Mouse (Mus musculus) A20 (cell line): ENCODE measurements around the gene Slco2b1.

Experiments
- DNase-seq: peaks from one replicate; pipeline ENCODE4 v3.0.0-alpha.2; 2011; ENCODE audit warnings: low read depth, low spot score

The Slco2b1 gene

DNA sequence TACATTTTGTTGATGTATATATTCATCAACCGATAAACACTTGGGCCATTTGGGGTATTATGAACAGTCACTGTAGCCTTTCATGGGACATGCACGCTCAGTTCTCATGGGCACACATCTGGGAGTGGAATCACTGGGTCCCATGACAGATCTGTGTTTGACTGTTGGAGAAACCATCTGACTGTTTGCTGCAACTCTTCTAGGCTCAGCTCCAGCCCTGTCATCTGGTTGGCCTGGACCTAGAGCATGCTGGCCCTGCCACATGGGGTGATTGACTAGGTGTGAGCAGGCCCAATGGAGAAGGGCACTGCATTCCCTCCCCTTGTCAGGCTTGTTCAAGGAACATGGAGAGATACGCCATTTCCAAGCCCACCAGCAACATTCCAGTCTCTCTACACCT is 17.2 kb downstream of the Slco2b1 start:
- no peak for DNase-seq

- no peak for DNase-seq
These were observed 17.8 kb downstream of the Slco2b1 start for GRCm38 (mm10) chr7:99693387-99693786.

DNA sequence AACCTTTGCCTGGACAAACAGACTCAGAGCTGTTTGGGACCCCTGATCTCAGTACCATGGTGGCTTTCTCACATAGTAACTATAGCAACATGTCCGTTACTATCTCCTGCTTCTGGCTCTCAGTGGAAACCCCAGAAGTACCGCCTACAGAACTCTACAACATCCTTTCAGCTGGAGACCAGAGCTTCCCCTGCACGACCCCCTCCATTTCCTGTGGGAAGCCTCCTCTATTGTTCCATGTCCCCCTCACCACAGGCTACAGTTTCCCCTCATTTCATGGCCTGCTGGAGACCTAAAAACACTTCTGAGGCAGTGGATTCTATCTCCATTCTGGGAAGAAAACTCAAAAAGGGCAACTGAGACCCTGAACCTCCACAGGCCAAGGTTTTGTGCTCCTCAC is 18.7 kb downstream of the Slco2b1 start:
- DNase-seq: no peak

DNA sequence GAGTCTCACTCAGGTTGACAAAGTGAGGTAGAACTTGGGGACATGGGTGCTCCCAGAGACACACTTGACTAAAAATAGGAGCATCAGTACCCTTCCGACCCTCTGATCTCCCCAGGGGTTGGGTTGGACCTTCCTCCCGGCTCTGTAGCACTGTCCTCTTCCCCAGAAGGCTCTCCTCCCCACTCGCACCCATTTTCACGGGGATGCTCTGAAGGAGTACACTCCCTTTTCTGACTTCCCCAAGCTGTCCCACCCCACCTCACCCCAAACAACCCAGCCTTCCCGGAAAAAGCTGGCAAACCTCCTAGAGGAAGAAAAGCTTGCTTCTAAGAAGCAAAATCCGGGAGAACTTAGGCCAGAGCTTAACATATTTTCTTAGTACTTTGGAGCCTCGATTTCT is 20.3 kb downstream of the Slco2b1 start:
- no peak for DNase-seq

GRCm38 (mm10) chr7:99684086-99684485 is 27.1 kb downstream of the Slco2b1 start:
- no peak for DNase-seq

- DNase-seq: no peak
These were observed 30.4 kb downstream of the Slco2b1 start for GRCm38 (mm10) chr7:99680771-99681170.

GRCm38 (mm10) chr7:99674890-99675289 is 36.2 kb downstream of the Slco2b1 start:
- DNase-seq: peak; percentile 92

GRCm38 (mm10) chr7:99674209-99674608 is 36.9 kb downstream of the Slco2b1 start:
- DNase-seq: peak; percentile 90

DNA sequence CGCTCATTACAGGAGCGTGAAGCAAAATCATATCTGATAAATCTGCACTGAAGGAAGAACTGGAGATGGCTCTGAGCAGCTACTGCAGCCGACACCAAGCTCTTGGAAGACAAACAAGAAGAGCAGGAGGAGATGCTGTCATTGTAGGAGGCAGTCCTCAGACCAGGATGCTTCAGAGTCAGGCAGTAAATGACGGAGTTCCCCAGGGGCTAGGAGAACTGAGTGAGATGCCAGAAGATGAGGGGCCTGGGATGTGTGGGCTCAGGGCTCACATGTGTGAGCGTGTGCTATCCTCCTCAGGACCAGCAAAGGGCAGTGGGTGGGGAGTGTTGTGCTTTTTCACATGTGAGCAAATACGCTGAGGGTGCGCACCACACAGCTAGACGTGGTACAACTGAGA is 38.0 kb downstream of the Slco2b1 start:
- DNase-seq: no peak

GRCm38 (mm10) chr7:99671544-99672435 is 39.4 kb downstream of the Slco2b1 start:
- no peak for DNase-seq

DNA sequence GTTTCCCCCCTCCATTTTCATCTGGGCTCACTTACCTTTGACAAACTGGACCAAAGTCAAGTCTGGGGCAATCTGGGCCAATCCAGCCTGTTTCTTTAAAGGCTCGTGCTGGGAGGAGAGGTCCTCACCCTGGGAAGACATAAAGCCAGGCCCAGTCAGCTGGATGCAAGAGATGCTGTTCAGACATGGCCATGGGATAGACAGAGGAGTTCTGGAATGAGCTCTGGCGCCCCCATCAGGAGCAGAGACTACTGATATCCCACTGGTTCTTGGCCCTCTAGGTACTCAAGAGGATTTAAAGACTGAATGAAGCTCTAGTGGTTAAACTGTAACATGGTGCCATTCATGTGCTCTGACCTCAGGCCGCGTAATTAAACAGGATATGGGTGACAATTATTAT is 40.2 kb downstream of the Slco2b1 start:
- no peak for DNase-seq

DNA sequence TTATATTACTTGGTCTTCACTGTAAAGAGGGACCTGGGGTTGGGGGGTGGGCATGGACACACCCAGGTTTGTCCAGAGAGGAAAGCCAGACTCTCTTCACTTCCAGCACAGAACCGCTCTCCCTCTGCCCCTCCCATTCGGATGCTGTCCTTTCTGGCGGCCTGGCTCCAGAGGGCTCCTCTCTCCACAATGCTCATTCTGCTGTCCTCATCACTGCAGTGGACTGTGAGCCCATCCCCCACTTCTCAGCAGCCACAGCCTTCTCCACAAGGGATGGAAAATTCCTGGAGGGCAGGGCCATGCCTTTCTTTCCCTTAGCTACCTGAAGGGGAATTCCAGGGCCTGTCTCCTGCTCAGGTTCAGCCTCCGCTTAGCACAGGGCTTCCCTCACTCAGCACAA is 42.3 kb downstream of the Slco2b1 start:
- no peak for DNase-seq

DNA sequence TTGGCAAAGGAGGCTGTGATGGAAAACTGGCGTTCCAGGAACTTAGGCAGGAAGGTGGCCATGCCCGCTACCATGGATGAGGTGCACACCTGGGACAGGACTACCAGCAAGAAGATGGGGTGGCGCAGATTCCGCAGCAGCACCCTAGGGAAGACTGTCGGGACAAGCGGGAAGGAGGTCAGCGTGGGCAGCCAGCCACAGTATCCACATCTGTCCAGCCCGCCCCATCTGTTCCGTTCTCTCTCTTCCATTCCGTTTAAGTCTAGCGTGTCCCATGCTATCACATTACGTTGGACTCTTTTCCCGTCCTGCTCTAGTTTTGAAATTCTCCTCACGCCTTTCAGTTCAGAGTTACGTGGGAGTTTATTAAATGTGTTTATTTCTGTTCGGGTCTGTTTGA is 44.0 kb downstream of the Slco2b1 start:
- DNase-seq: no peak

DNA sequence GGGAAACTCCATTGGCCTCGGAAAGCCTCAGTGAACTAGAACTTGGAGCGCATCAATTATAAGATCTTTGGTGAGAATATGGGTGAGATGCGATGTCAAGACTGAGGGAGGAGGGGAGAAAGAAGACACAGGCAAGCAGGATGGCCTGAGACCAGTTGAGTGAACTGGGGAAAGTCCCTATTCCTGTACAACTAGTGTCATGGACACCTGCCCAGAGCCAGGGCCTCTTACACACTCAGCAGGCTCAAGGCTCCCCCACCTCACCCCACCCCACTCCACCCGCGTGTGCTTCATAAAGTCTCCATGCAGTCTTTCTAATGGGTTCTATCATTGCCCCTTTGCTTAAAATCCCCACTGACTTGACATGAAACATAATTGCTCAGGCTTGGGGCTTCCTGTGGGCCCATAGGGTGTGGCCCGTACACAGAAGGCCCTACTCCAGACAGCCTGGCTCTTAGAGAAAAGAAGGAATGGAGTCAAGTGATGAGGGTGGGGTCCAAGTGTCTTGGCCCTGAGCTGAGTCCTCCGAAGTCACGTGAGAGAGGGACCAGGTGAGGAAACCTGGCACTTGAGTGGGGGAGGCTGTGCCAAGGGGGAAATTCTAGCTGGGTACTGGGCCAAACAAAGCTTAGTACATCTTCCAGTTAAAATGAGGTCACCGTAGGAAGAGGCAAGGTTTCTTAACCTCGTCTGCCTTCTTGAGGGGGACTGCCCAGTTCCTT is 45.2 kb downstream of the Slco2b1 start:
- no peak for DNase-seq

GRCm38 (mm10) chr7:99664571-99665485 is 46.3 kb downstream of the Slco2b1 start:
- no peak for DNase-seq

- DNase-seq: no peak
These were observed 47.5 kb downstream of the Slco2b1 start for GRCm38 (mm10) chr7:99663507-99664220.

DNA sequence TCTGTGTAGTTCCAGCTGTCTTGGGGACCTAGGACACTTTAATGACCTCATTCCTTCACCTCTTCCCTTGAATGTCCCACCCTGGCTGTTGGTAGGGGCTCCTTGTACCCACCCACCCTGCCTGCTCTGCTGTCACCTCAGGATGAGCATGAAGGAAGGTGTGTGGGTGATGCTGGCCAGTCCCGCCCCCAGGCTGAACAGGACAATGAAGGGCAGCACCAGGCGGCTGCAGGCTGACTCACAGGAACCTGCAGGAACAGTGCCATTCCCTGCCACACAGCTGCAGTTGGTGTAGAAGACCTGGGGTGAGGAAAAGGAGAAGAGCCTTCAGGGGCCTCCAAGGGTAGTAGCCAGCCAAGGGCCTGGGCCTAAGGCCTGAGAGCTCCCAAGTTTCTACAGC is 48.8 kb downstream of the Slco2b1 start:
- DNase-seq: no peak

DNA sequence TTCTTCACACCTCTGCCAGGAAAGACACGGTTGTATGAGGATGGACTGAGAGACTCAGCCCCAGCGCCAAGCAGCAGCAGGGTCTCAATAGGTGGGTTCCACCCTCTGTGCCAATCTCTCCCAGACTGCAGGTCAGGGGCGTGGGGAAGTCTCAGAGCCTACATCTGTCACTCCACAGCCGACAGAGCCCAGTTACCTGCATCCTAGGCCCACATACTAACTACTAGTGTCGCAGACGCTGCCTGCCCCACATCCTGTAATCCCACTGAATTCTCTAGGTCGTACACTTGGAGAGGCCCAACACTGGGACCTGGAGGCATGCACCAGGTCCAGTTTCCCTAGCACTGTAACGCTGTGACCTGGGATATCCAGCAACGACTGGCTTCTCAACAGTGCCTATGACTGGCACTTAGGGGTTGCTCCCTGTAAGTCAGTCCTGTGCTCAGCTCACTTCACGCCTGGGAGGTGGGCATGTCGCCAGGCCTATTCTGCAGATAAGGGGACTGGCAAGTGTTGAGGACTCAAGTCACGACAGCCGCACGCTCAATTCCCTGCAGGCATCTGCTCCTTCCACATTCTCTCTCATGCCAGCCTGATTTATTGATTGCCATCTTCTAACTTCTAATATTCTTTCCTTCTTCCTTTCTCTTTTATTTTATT is 49.4 kb downstream of the Slco2b1 start:
- no peak for DNase-seq

DNA sequence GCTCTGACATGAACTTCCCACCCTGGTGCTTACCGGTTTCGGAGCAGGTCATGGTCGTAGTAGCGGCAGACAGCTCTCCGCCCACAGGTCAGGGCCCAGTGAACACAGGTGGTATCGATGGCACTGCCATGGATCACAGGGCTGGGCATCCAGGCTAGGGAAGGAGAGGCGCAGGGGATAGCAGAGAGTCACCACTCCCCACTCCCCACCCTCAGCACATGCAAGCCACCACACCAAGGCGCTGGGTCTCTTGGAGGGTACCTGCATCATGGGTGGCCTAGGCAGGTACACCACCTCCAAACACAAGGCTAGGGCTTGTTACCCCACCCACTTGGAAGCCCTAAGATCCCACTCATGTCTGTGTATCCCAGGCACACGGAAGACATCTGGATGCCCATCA is 50.1 kb downstream of the Slco2b1 start:
- DNase-seq: no peak

DNA sequence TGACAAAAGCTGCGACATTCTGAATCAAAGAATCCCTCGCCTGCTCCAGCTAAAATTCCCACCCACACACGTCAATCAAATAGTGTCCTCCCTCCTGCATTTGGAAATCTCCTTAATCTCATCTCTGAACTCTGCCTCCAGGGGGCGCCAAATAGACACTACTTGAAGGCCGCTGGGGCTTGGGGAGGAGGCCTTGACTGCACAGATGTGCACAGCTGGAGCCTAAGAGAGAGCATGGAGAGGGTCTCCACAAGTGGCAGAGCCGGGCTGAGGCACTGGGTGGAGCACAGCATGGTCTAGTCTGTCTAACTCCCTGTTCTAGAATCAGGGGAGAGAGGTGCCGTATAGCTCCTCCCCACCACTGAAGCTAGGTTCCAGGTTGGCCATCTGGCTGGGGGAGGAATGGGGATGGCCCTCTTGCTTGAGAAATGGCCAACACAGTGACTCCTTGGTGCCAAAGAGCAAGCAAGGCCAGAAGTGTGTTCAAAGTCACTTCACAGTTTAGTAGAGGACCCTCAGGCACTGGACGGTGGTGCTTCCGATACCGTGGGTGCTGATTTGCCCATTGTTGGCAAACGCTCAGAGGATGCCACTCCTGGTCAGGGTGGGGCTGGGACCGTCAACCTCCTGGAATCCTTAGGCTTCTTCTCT is 51.6 kb downstream of the Slco2b1 start:
- peak; percentile 82 for DNase-seq
